Mouse (Mus musculus) cerebellum, postnatal 10 days (tissue): ENCODE measurements around the gene Serp2.

Experiments used
- DNase-seq, 2 experiments: peaks; one replicate each; pipeline ENCODE4 v3.0.0; 2021; ENCODE audit warnings: mixed read lengths in 2 of 2

Gene Serp2

DNA sequence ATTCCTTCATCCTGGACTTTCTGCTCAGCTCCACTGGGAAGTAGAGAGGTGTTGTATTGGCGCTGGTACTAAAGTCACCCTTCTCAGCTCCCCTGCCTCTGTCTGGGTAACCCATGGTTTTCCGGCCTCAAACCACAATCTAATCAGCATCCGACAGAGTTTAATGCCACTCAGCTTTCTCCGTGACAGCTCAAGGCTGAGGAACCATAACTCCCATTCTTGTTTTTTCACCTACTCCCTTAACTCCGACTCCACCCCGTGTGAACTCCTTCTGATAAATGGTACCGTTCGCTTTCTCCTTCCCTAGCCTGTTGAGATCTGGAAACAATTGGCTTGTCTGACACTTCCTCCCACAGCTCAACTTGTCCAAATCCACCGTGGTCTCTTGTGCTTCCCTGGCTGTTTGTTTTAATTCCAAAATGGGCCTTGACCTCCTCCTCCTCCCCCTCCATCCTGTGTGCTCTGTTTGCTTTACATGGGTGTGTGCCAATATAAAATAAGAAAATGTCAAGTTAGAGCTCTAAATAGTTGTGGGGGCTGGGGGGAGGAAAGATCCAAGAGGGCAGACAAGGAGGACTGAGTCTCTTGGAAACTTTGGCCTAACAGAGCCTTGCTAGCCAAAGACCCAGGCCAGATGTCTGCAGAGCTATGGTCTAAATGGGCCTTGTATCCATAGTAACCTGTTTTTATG, 12.7 kb upstream of the Serp2 start:
- no peak for DNase-seq

DNA sequence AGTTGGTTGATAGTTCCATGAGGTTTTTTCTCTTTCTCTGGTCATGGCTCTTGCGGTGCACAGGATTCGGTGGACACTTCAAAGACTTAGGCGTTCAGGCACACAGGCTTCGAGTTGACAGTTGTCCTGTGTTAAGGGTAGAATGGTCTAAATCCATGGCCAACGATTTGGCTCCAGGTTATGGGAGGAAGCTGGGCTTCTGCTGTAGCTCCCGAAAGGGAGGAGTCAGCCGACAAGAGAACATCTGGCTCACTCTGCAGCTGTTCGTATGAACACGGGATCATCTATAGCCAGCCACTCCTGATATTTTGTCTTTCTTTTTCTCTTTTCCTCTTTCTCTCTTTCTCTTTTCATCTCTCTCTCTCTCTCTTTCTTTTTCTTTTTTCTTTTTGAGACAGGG, 11.9 kb upstream of the Serp2 start:
- no peak for DNase-seq

DNA sequence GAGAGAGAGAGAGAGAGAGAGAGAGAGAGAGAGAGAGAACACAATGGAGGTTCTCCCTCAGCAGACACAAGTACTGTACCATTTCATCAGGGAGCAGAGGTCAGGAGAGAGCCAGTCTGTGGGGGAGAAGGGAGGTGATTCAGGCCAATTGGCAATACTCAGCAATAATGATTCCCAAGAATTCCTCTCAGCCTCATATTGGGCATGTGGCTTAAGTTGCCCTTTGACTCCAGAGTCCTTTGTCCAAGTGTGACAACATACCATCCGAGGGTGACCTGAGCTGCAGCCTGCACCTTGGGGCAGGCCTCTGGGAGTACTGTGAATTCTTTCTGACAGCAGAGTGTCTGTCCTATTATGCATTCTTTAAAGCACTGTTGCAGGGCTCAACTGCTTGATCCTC, 10.6 kb upstream of the Serp2 start:
- DNase-seq = no peak

DNA sequence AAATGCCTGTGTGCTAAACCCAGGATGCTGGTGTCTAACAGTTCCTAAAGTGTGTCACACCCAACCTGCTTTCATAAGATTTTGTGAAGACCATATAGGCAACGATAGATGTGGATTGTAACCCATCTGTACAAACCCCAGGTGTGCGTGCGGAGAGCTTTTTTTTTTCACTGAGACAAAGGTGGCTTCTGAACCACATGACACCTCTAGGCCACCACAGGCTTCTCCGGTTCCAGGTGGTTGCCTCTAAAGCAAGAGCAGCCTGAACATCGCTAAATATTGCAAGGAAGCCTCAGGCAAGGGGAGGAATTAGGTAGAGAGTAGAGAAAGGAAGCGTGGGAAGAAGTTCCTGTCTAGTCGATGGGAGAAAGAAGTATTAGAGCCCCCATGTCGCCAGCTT, 10.0 kb upstream of the Serp2 start:
- DNase-seq = no peak

DNA sequence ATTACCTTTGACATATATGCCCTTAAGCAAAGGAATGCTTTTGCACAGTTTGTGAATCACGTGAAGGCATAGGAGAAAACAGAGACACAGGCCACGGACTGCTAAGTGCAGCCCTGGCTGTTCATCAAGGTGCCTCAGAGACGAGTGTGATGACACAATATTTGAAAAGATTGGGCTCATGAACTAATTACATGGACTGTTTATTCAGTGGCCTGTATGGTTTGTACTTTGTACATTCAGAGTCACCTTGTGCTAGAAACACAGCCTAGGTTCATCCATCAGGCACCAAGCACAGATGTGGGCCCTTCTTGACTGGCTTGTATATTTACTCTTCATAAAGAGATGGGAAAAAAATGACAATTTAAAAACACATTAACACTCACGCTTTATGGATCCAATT, 9.5 kb upstream of the Serp2 start:
- no peak for DNase-seq

DNA sequence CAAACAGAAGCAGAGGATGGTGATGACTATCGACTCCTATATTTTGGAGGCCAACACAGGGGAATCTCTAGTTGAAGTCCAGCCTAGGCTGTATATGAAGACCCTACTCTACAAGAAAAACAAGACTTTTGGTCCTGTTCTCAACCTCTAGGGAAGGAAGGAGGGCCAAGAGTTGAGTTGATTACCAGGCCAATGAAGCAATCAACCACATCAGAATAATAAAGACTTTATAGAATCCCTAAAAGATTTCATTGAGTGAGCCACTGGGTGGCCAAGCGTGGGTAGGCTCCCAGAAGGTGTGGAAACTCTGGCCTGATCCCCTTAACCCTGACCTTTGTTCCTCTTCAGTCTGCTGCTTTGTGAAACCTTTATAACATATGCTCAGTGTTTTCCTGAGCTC, 2.5 kb upstream of the Serp2 start:
- no peak for DNase-seq

DNA sequence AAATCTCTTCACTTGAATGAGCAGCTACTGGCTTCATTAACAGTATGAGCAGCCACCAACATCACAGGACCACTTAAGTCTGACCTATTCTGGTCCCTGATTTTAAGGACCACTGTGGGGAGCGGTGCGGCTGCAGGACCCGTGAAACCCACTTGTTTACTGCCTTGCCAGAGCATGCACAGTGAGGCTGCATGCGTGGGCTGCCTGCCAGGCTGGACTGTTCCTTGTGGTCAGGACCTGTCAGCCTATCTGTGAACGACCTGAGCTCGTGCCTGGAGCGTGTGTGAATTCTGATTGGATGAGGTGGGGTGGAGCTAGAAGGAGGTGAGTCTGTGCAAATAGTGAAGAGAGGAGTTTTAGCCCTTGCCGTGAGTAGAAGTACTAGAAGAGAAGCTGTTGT, 1.5 kb upstream of the Serp2 start:
- DNase-seq = peak; percentile 76 to 79

DNA sequence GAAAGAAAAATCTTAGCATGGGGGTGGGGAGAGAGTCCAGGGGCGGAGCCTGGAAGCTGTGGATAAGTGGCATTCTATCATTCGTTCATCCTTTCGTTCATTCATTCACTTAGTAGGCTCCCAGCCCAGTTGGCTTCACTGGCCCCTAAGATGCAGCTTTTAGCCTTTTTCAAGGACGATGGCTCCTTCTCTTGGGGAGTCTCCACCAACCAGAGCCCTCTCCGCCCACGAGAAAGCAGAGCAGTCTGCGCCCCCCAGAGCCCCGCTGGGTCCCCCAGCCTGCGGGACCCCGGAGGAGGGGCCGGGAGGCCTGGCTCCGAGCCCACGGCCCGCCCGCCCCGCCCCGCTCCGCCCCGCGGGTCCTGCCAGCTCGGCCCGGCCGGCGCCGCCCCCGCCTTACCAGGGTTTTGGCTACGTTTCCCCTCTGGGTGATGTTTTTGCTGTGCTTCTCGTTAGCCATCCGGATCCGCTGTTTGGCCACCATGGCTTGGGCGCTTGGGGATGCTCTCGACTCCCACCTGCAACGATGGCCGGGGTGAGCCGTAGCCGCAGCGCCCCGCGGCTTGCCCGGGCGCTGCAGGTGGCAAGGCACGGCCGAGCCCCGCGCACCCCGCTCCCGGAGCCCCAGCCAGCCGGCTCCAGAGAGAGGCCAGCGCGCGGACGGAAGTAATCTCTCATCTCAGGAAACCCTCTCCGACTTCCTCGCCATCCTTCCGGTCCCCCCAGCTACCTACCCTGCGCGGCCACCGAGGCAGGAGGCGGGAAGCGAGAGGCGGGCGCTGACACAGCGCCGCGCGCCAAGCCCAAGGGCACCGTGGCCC, 448 bp downstream of the Serp2 start:
- DNase-seq = peak; percentile 92 to 93

DNA sequence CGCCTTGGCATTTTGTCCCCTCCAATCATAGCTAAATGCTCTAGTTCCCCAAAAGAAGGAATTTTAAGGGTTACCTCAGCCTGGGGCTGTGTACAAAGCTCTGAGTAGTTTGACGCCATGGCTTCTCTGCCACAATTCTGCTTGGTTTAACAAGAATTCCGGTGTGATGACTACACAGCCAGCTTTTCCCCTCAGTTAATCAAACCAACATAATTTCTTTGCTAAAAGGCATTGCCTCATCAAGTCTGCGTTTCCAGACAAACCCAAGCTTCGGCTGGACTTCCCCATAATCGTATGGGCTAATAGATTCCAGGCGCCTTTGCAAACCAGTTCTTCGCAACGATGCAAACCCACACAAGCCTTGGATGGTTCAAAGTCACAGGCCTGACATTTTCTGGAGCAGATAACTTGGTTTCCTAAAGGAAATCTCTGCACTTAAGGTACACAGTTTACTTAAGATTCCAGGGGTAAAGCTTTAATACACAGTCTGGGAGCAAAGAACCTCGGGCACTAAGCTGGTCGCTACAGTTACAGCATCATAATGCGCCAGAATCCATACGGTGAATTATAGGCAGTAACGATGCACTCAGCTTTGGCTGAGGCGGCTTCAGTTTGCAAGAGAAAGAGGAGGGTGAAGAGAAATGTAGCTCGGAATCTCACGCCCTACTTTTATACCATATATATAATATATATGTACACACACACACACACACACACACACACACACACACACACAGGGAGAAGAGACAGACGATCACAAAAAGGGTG, 1.2 kb downstream of the Serp2 start:
- peak in 1 of 2 experiments; percentile 34 for DNase-seq

DNA sequence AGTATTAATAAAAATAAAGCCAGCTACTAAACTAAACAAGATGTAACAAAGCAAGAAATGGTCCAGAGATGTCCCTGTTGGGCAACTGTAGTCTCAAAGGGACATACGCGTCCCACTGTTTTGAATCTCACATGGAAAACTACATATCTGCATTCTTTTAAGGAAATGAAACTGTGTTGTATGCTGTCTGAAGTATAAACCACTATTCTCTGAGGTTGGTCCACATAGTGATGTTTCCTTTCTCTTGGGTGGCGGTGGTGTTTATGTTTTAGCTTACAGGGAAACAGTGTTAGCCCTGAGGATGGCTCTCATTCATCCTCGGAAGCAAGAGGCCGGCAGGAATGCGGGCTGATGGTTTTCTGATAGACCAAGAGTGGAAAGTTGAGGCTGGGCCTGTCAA, 12.6 kb downstream of the Serp2 start:
- DNase-seq = no peak

DNA sequence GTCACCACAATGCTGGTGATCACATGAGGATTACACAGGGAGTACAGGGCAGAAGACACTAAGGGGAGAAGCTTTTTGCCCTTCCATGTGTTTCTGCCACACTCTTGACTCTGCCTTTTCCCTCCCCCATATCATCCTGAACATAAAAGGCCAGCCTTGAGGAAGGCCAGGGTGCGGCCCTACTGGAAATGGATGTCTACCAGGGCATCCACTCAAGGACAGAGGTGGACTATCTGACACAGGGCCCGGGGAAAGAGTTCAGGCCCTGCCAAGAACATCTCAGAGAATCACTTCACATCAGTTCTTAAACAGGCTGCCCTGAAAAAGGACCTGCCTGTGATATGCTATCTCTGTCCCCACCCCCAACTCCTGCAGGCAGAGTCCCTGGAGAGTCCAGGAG, 15.3 kb downstream of the Serp2 start:
- DNase-seq = no peak

DNA sequence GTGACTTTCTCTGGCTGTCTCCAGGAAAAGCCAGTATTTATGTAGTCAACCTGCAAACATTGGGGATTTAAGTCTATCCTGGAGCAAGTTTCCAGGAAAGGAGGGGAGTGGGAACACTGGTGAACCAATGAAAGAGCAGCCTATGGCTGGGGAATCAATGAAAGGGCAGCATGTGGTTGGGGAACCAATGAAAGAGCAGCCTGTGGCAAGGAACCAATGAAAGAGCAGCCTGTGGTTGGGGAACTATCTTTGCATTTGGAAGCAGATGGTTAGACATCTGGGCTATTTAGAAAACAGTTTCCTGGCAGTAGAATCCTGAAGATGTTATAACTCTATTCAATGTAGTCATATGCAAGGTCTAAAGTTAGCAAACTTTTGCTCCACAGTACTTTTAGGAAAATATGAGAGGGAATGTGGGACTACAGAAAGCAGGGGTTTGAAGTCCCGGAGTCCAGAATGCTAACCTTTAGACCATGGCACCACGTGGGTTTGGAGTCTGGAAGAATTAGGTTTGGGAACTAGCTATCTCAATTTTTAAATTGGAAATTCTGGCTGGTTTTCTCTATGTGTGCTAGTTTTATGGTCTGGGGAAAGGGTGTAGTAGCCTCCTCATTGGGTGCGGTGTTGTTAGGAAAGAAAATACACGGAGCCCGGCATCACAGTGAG, 16.6 kb downstream of the Serp2 start:
- DNase-seq = no peak

DNA sequence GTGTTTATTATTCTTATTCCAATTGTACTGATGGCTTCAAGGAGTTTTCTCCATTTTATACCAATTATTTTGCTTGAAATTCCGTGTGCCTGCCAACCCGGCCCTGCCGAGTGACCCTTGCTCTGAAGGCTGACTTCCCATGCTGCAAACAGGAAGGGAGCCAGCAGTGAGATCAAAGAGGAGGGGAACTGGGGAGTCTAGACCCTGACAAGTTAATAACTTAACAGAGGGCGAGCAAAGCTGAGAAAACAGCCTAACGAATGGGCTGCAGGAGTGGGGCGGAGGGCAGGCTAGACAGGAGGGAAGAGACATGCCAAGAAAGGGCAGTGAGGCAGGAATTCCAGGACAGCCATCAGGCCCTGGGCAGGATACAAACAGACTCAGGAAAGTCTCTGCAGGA, 19.8 kb downstream of the Serp2 start:
- no peak for DNase-seq

DNA sequence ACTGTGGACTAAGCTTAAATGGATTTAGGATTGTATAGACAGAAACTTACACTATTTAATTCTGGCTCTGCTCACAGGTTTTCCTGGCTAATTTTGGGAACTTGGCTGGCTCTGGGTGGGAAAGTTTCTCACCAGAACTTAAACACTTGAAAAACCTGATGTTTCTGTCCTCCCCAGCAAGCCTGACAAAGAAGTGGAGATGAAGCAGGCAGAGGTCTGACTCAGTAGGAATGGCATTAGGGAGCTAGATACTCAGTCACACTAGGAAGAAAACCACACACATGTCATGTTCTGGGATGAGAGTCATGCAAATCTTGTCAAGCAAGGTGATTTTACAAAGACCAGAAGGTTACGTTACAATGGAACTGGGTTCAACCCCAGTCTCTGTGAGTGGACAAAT, 21.6 kb downstream of the Serp2 start:
- DNase-seq = no peak

DNA sequence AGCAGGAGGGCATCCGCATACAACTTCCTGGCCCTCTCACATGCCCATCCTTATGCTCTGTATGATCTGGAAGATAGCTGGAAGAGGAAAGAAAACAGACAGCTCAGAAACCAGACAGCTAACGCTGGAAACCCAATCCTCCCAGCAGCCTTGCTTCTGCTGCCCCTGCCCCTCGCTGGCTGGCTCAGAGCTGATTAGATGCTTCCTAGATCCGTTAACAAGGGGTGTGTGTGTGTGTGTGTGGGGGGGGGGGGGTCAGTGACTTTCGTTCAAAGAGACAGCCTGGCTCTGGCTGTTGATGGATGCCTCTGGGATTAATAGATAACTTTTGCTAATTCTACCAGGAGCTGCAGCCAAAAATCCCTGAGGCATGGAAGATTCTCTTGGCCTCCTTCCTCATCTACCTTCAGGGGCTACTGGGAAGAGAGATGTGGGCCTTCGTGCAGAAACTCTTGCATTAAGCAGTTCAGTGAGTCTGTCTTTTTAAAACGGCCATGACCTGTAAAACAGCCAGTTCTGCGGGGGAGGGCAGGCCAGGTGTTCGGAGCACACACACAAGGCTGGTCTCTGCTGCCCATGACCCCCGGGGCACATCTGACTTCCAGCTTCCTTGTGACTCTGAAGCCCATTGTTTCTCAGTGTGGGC, 23.4 kb downstream of the Serp2 start:
- DNase-seq = peak; percentile 65 to 72

DNA sequence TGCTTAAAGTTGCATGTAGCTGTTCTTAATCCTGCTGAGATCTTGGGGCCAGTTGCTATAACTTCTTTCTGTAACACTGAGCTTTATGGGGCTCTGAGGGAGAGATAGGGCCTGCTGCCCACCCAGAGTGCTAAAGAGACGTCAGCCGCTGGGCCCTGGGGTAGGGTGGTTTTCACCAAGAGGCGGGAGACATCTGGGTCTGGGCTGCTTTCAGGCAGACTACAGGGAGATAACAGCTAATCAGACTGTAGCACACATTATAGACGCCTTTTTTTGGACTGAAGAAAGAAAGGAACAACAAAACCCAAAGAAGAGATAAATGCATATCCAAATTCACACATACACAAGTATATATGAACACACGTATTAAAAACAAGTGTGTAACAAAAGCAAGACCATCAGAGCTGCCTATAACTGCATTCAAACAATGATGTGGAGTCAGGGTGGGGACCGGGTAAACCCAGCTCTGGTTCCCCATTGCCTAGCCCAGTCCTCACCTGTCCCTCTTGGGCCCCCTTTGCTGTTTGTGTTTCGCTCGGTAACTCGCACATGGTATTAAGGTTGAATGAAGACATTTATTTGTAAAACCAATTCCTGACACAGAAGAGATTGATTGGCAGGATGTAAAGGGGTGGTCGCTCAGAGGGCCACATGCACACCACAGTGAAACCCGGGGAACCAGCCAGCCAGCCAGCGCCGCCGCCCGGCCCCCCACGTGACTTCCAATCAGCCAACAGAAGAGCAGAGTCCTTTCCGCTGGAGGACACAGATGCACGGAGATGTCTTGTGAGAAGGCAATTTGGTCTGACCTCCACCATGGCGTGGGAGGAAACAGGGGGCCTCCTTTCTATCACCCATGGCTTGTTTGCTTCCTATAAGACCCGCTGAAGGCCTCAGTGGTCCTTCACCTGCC, 24.2 kb downstream of the Serp2 start:
- DNase-seq = peak; percentile 83 to 84

DNA sequence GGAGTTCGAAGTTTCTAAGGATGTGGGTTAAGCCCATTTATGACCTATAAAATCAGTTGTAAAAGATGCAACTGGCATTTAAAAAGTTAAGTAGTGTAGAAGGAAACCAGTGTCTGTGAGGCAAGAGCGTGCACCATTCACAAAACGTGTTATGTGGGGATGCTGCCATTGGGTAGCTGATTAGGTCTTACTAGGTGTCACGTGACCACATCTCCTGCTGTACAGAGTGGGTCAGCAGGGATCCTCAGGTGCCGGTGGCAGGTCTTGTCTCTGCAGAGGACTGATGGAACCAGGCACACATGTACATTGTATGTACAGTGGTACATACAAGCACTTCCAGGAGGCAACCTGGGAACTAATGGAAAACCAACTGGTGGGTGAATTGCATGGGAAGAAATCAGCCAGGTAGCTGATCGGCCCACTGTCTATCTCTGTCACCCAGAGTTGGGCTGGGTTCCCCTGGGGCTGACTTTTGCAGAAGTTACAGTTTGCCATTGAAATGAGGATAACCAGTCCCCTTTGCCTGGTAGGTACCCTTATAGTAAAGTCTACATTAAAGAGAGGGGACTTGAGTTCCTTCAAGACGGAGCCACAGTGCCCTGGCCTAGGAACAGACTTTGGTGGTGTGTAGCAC, 25.5 kb downstream of the Serp2 start:
- no peak for DNase-seq

DNA sequence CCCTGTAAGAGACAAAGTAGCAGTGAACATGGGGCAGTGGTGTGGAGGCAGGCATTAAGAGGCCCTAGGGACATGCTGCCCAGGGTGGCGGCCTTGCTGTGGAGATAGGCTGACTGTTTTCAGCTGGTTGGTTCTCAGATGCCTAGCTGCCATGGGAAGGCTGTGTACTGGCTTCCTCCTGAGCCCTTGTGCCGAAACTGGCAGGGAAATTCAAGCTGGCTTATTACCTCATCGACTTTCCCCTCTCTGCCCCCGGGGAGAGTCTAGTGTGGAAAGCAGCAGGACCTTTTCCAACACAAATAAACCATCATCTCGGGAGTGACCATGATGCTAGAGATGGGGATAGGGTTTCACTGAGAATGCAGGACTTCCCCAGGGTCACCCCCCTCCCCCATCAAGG, 28.0 kb downstream of the Serp2 start:
- no peak for DNase-seq

DNA sequence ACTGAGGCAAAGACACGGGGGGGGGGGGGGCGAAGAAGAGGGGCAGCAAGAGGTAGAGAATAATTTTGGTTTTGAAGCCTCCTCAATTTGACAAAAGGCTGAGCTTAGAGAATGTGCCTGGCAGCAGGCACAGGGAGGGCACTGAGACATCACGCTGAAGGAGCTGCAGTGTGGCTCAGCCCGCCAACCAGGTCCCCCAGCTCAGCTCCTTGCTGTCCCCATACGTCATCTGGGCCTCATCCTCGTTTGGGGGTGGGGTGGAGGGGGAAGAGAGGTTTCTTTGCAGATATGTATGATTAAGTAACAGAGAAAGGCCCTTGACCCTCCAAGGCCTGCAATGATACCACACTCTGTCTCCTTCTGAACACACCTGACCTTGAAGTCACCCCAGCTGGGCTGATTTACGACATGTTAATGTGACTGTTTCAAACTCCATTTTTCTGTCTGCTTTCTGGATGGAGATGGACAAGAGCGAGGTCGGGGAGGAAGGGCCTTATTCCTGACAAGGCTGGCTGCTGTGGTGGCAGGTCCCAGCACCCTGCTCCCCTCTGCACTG, 28.9 kb downstream of the Serp2 start:
- DNase-seq = no peak

DNA sequence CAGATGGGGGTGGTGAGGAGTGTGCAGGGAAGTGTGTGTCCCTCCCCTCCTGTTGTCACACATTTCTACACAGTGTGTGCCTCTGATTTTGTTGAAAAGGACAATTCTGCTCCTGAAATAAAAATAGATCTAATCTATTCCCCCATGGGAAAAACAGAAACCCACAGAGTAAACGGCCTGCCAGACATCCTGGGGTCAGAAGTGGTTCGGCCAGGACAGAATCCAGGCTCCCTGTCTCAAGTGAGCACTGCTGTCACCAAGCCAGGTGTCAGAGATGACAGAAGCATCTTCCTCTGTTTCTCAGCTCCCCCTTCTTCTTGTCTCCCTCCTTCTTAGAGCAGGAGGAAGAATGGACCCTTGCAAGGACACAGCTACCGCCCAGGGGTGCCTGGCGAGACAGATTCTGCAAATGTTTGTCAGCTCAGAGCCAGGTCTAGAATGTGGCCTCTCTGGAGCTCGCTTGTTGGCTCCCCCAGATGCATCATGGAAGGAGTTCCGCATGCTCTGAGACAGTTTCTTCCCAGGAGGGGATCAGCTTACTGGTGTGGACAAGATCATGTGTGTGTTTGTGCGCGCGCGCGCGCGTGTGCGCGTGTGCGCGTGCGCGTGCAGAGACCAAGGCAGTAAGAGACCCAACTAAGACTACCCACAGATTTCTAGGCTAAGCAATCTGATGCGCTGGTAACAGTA, 29.5 kb downstream of the Serp2 start:
- peak in 1 of 2 experiments; percentile 53 for DNase-seq
